Mouse (Mus musculus): ENCODE measurements at regions not wholly inside any gene's neighbourhood (a gene's known extent, or its start where the extent isn't known, plus 50 kb on each side); places are given as distances from the start of the nearest gene placed in this dataset.

DNA sequence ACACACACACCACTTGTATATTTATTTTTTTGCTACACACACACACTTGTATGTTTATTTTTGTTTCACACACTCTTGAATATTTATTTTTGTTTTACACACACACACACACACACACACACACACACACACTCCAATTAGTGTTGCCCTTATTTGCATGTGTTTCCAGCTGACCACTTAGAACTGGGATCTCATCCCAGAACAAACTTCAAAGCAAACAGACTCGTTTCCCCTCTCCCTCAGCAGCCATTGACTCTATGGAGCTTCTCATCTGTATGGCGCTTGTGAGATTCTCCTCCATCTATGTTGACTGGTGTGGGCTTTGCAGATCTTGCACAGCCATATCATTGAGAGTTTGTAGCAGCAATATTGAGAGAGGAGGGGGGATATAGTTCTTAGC lies 53.3 kb upstream of the Cfap36 start:
- no peak for TF ChIP-seq POLR2A (IDR thresholded peaks at IDR 0.05; ENCODE audit: insufficient read depth, low read depth, low read length)
- TF ChIP-seq CTCF (IDR thresholded peaks at IDR 0.05) = no peak

Data from heart, adult 2 months (tissue).